Mouse (Mus musculus): ENCODE measurements around the gene Ndufs1.

GRCm38 (mm10) chr1:63098831-63099230, 77.8 kb downstream of the Ndufs1 start:
- TF ChIP-seq CTCF (IDR thresholded peaks at IDR 0.05; ENCODE audit: extremely low read depth, insufficient read length, insufficient replicate concordance, low read depth, low read length) (no peak), POLR2A (IDR thresholded peaks at IDR 0.05; ENCODE audit: low read depth, low read length) (no peak)

All from small intestine, adult 2 months (tissue).